Comparison of ENCODE assay signal across 10 mouse cellular contexts in genomic region chr11:46290988-46291405, GRCm38 (mm10). TPM values are rescaled to one million over a fixed set of nuclear protein-coding genes. Genes with fewer than 3 reads are reported as not detected.
DNase-seq lines count a peak whose midpoint lies in the region; ATAC-seq and TF ChIP-seq lines count a peak whose summit lies in the region.
"Had no signal": no experiment of that assay in that cellular context is flagged by ENCODE, and none has a peak within 500 bp of the region (broad histone marks: within the 10 kb centered on the region; RNA-seq: fewer than 3 reads in every experiment).

No protein-coding gene starts in this region.

- H3K9me3 ChIP-seq in lung, embryonic 14.5 days (ENCODE audit: low read depth, low read length) = no peaks in the 10 kb centered on the region
- no peaks in the 10 kb centered on the region for H3K9me3 ChIP-seq in forebrain, embryonic 15.5 days

- H3K9ac ChIP-seq in lung, embryonic 14.5 days = no peak overlapping the region
- H3K9ac ChIP-seq in forebrain, embryonic 15.5 days (replicated peaks) = no peak overlapping the region

- 18% methylated on average over 10 of the region's 10 CpGs for WGBS in lung, embryonic 14.5 days
- 27% methylated on average over 10 of the region's 10 CpGs for WGBS in lung, adult 2 months
- WGBS in forebrain, embryonic 15.5 days = 53% methylated on average over 10 of the region's 10 CpGs

- no peak for TF ChIP-seq POLR2A in lung, adult 2 months (IDR thresholded peaks at IDR 0.05; ENCODE audit: borderline replicate concordance, extremely low read depth, low read depth, low read length)

- no peak; the same call in 1 of the 2 replicates for TF ChIP-seq CTCF in lung, embryonic 14.5 days (IDR thresholded peaks at IDR 0.05; ENCODE audit: low read depth)
- no peak for TF ChIP-seq CTCF in lung, adult 2 months (IDR thresholded peaks at IDR 0.05; ENCODE audit: insufficient read depth, low read length)

- H3K4me3 ChIP-seq in lung, embryonic 14.5 days (ENCODE audit: low read depth, low read length) = no peak overlapping the region
- no peak overlapping the region for H3K4me3 ChIP-seq in lung, adult 2 months (replicated peaks; ENCODE audit: extremely low read depth, low read depth, low read length)
- H3K4me3 ChIP-seq in forebrain, embryonic 15.5 days = no peak overlapping the region

- 0 out of 2 replicates have a peak, but pooled peaks have one; percentile 35 for ATAC-seq in lung, embryonic 14.5 days (ENCODE audit: insufficient read depth)
- peak; percentile 44 for ATAC-seq in forebrain, embryonic 15.5 days (replicated peaks)

- H3K36me3 ChIP-seq in lung, embryonic 14.5 days (ENCODE audit: insufficient read depth) = no peaks in the 10 kb centered on the region
- H3K36me3 ChIP-seq in forebrain, embryonic 15.5 days = peaks cover 33% of the 10 kb centered on the region

- H3K4me1 ChIP-seq in lung, embryonic 14.5 days (ENCODE audit: insufficient read depth) = no peaks in the 10 kb centered on the region
- no peaks in the 10 kb centered on the region for H3K4me1 ChIP-seq in lung, adult 2 months (ENCODE audit: control insufficient read depth, insufficient read depth, low read length)
- peaks cover 15% of the 10 kb centered on the region for H3K4me1 ChIP-seq in forebrain, embryonic 15.5 days

- DNase-seq in lung, embryonic 14.5 days = no peak
- no peak for DNase-seq in lung, adult 2 months
- DNase-seq in kidney, postnatal 14 days = peak; percentile 73
- DNase-seq in retina, embryonic 14.5 days (ENCODE audit: low spot score) = peak; percentile 57
- no peak for DNase-seq in testis, postnatal 14 days (ENCODE audit: low spot score)
- no peak for DNase-seq in spleen, adult 18-20 months
- no peak for DNase-seq in layer of hippocampus, adult 8-10 months (ENCODE audit: low spot score in 2 of 2)
- DNase-seq: heart, adult 11 months; thymus, postnatal 25 days had no signal

- H3K27me3 ChIP-seq in lung, embryonic 14.5 days (ENCODE audit: insufficient read depth, low read length) = no peaks in the 10 kb centered on the region
- no peaks in the 10 kb centered on the region for H3K27me3 ChIP-seq in forebrain, embryonic 15.5 days

- no peak overlapping the region for H3K4me2 ChIP-seq in lung, embryonic 14.5 days
- H3K4me2 ChIP-seq in forebrain, embryonic 15.5 days (replicated peaks) = no peak overlapping the region

- H3K27ac ChIP-seq in lung, embryonic 14.5 days (ENCODE audit: low read depth) = no peak overlapping the region
- no peak overlapping the region for H3K27ac ChIP-seq in forebrain, embryonic 15.5 days (replicated peaks)

RNA-seq across cellular contexts. Expression of gene Cyfip2, which starts 21.7 kb away (rescaled TPM):
- polyA plus RNA-seq in lung, embryonic 14.5 days (2014; fragmentation: Nextera tagmentation; extraction: Ambion mirVana) = 5.9 and 6.1 TPM in 2 replicates
- 5.5 and 9.3 TPM in 2 replicates for polyA plus RNA-seq in lung, adult 2 months (2012; rRNA removed)
- polyA plus RNA-seq in forebrain, embryonic 15.5 days (2015; fragmentation: Nextera tagmentation; extraction: Ambion mirVana) = 74.8 and 80.7 TPM in 2 replicates
- total RNA-seq in layer of hippocampus, adult 8-10 months (2022) = 100 to 1,000 TPM; 481 to 545 (median 513) TPM

RNA-seq across cellular contexts. Expression of gene Fndc9, which starts 55.7 kb away (rescaled TPM):
- polyA plus RNA-seq in lung, embryonic 14.5 days (2014; fragmentation: Nextera tagmentation; extraction: Ambion mirVana) = 0.08 TPM in 1 of 2 replicates, not detected in the other
- polyA plus RNA-seq in lung, adult 2 months (2012; rRNA removed) = 2.6 TPM in 1 of 2 replicates, not detected in the other
- 3.5 and 3.9 TPM in 2 replicates for polyA plus RNA-seq in forebrain, embryonic 15.5 days (2015; fragmentation: Nextera tagmentation; extraction: Ambion mirVana)
- 1 to 10 TPM in 3 of 4 experiments, under 1 TPM in 1; 0.73 to 1.3 (median 1.2) TPM for total RNA-seq in layer of hippocampus, adult 8-10 months (2022)

Comparison
In these comparisons a context has a peak if more than half of its experiments do, and no peak if none do; other contexts are left out.
1. DNase-seq: peak in kidney, postnatal 14 days (single experiment) and retina, embryonic 14.5 days (single experiment); none in lung, embryonic 14.5 days (single experiment), lung, adult 2 months (single experiment), testis, postnatal 14 days (single experiment), spleen, adult 18-20 months (0 of 2) and layer of hippocampus, adult 8-10 months (0 of 2).